Mouse (Mus musculus): Measurements from ENCODE around the gene A530016L24Rik.
A peak's percentile ranks its signal among the peaks of the same experiment; 100 is the strongest.

Gene A530016L24Rik

GRCm38 (mm10) chr12:112503003-112503771 is 13.9 kb downstream of the A530016L24Rik start:
- no peak for ATAC-seq (ENCODE audit: low TSS enrichment)

- no peak for ATAC-seq (ENCODE audit: low TSS enrichment)
Observed at GRCm38 (mm10) chr12:112506267-112506666, 17.0 kb downstream of the A530016L24Rik start.

- ATAC-seq (ENCODE audit: low TSS enrichment), result no peak
Observed at GRCm38 (mm10) chr12:112507264-112507663, 18.0 kb downstream of the A530016L24Rik start.

GRCm38 (mm10) chr12:112507984-112508383 is 18.7 kb downstream of the A530016L24Rik start:
- ATAC-seq (ENCODE audit: low TSS enrichment), result no peak

GRCm38 (mm10) chr12:112510365-112510732 is 21.1 kb downstream of the A530016L24Rik start:
- ATAC-seq (ENCODE audit: low TSS enrichment), result no peak; the same call in 1 of the 2 replicates

GRCm38 (mm10) chr12:112510733-112511372 is 21.6 kb downstream of the A530016L24Rik start:
- peak; percentile 78 for ATAC-seq (ENCODE audit: low TSS enrichment)

- no peak for ATAC-seq (ENCODE audit: low TSS enrichment)
Observed at GRCm38 (mm10) chr12:112514897-112515296, 25.6 kb downstream of the A530016L24Rik start.

- ATAC-seq (ENCODE audit: low TSS enrichment), result no peak; the same call in 1 of the 2 replicates
Observed at GRCm38 (mm10) chr12:112516697-112517337, 27.6 kb downstream of the A530016L24Rik start, which contains the start of gene Tmem179. Gene Tmem179, minus strand, starts transcription at chr12:112516747.

- no peak for ATAC-seq (ENCODE audit: low TSS enrichment)
Observed at GRCm38 (mm10) chr12:112518105-112518504, 28.9 kb downstream of the A530016L24Rik start.

GRCm38 (mm10) chr12:112533758-112534157 is 44.5 kb downstream of the A530016L24Rik start:
- no peak for ATAC-seq (ENCODE audit: low TSS enrichment)

GRCm38 (mm10) chr12:112537233-112537632 is 48.0 kb downstream of the A530016L24Rik start:
- ATAC-seq (ENCODE audit: low TSS enrichment), result no peak

GRCm38 (mm10) chr12:112538356-112538755 is 49.1 kb downstream of the A530016L24Rik start:
- ATAC-seq (ENCODE audit: low TSS enrichment), result no peak

GRCm38 (mm10) chr12:112539466-112539965 is 50.3 kb downstream of the A530016L24Rik start:
- no peak for ATAC-seq (ENCODE audit: low TSS enrichment)

GRCm38 (mm10) chr12:112540321-112540720 is 51.1 kb downstream of the A530016L24Rik start:
- ATAC-seq (ENCODE audit: low TSS enrichment), result no peak

GRCm38 (mm10) chr12:112541483-112542091 is 52.3 kb downstream of the A530016L24Rik start:
- ATAC-seq (ENCODE audit: low TSS enrichment), result no peak

- no peak for ATAC-seq (ENCODE audit: low TSS enrichment)
Observed at GRCm38 (mm10) chr12:112542257-112542919, 53.1 kb downstream of the A530016L24Rik start.

- peak; percentile 88 for ATAC-seq (ENCODE audit: low TSS enrichment)
Observed at GRCm38 (mm10) chr12:112542920-112543300, 53.7 kb downstream of the A530016L24Rik start.

- ATAC-seq (ENCODE audit: low TSS enrichment), result no peak
Observed at GRCm38 (mm10) chr12:112543941-112544340, 54.7 kb downstream of the A530016L24Rik start.

GRCm38 (mm10) chr12:112544946-112545701 is 55.9 kb downstream of the A530016L24Rik start:
- ATAC-seq (ENCODE audit: low TSS enrichment), result 0 out of 2 replicates have a peak, but pooled peaks have one; percentile 25

- ATAC-seq (ENCODE audit: low TSS enrichment), result no peak
Observed at GRCm38 (mm10) chr12:112546110-112546509, 56.9 kb downstream of the A530016L24Rik start.

- ATAC-seq (ENCODE audit: low TSS enrichment), result no peak
Observed at GRCm38 (mm10) chr12:112549287-112549686, 60.0 kb downstream of the A530016L24Rik start.
